Mouse (Mus musculus) intestine, embryonic 16.5 days (tissue): Measurements from ENCODE around the gene Ptpn11. TPM values are rescaled to one million over a fixed set of nuclear protein-coding genes. Genes with fewer than 3 reads are reported as not detected.
A peak's percentile ranks its signal among the peaks of the same experiment; 100 is the strongest.
"Not testable (repeated sequence)": the region's sequence is repeated elsewhere in the genome, so short reads cannot be mapped to it uniquely, and the experiment has no call there.

Experiments
- ATAC-seq: fragments of 200-750 bp; cut with Nextera tagmentation; 2 replicates; pipeline ENCODE4 v1.8.0; 2017; ENCODE audit warnings: moderate TSS enrichment, moderate library complexity
- H3K27ac ChIP-seq: fragments of 300-500 bp; sonication (generic); 2 replicates; pipeline ENCODE4 v1.5.1; 2014; ENCODE audit warnings: mild to moderate bottlenecking, low read length
- H3K27me3 ChIP-seq: fragments of 300-500 bp; sonication (generic); replicated peaks from 2 replicates; pipeline ENCODE4 v1.6.1; 2014; ENCODE audit warnings: low read length, control low read depth, mixed read lengths; ENCODE audit not compliant: control insufficient read depth, insufficient read depth
- H3K36me3 ChIP-seq: fragments of 300-500 bp; sonication (generic); 2 replicates; pipeline ENCODE4 v1.6.1; 2014; ENCODE audit warnings: low read length, control low read depth; ENCODE audit not compliant: control insufficient read depth, insufficient read depth
- H3K4me1 ChIP-seq: fragments of 300-500 bp; sonication (generic); 2 replicates; pipeline ENCODE4 v1.6.1; 2014; ENCODE audit warnings: low read length, control low read depth, mixed read lengths; ENCODE audit not compliant: control insufficient read depth, insufficient read depth
- H3K4me2 ChIP-seq: fragments of 300-500 bp; sonication (generic); 2 replicates; pipeline ENCODE4 v1.6.1; 2014; ENCODE audit warnings: low read depth, low read length, control low read depth
- H3K4me3 ChIP-seq: fragments of 300-500 bp; sonication (generic); 2 replicates; pipeline ENCODE4 v1.5.1; 2014; ENCODE audit warnings: mild to moderate bottlenecking, low read length
- H3K9ac ChIP-seq: fragments of 300-500 bp; sonication (generic); 2 replicates; pipeline ENCODE4 v1.6.1; 2014; ENCODE audit warnings: low read depth, low read length
- H3K9me3 ChIP-seq: fragments of 300-500 bp; sonication (generic); 2 replicates; pipeline ENCODE4 v1.6.1; 2016; ENCODE audit warnings: low read length, control low read depth; ENCODE audit not compliant: control insufficient read depth
- WGBS: fragments of 180-500 bp; shearing (Covaris S2); extraction: QIAGEN DNeasy Blood & Tissue Kit; methylation state at CpG from one replicate; pipeline ENCODE4 v1.1.7; 2014; 5-methylcytosine and 5-hydroxymethylcytosine counted together
- polyA plus RNA-seq: library from polyadenylated mRNA; unstranded; fragments of >200 nt; fragmentation: Nextera tagmentation; extraction: Ambion mirVana; gene quantifications from 2 replicates; pipeline ENCODE4 v1.2.1, GENCODE M21; 2015

The Ptpn11 gene
- 14.3 and 15.6 TPM in 2 replicates for polyA plus RNA-seq

DNA sequence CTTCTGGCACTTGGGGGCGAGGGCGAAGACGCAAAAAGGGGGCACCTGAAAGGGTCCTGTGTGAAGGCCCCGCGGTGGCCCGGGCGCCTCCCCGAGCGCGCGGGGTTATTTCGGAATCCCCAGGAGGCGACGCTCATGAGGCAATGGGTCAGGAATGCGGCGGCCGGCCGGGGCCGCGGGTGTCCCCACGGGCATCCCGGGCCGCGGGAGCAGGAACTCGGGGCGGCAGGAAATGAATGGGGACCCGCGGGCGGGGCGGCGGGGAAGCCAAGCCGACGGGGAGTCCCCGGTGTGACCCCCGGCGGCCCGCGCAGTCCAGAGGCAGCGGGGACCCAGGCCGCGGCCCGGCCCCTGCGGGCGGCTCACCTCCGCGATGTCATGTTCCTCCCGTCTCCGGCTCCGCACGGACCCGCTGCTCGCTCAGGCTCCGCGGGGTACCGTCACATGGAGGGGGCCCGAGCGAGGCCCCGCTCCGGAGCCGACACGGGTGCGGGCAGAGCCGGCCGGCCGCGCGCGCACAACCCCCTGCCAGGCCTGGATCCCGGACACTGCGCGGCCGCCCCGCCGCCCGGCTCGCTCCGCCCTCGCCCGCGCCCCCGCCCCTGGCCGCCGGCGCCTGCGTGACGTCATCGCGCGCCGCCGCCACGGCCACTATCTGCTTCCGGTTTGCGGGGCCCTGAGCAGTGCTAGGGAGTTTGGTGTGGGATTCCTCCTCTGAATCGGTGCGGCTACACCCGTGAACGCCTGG, at the start of gene Ptpn11:
Ptpn11 (minus strand) TSS at position 562 of the 748 bp plus-strand sequence.
- peak within 1 kb of the TSS; percentile 90 for H3K4me3 ChIP-seq

DNA sequence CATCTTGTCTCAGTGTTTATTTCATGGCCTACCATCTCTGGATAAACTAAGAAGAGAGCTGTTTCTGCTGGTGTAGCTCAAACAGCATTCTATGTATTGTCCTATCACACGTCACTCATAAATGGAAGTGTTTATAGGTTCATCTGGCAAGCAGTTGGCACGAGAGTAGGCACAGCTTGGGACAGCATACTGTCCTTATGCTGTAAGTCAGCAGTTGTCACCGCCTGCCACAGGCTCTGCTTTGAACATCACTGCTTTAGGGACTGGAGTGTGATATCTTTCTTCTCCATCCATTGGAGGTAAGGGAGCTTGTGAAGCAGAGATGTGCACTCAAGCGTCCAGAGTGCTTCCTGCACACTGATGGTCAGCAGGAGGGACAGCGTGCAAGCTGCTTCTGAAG, 48.6 kb upstream of the Ptpn11 start:
- no peak overlapping the region for H3K27ac ChIP-seq
- H3K36me3 ChIP-seq = no peaks in the 10 kb centered on the region
- H3K4me2 ChIP-seq = no peak overlapping the region
- H3K9ac ChIP-seq = no peak overlapping the region
- ATAC-seq = no peak
- 69% methylated on average over 5 of the region's 5 CpGs for WGBS
- H3K27me3 ChIP-seq = no peaks in the 10 kb centered on the region
- no peak overlapping the region for H3K4me3 ChIP-seq
- H3K9me3 ChIP-seq = no peaks in the 10 kb centered on the region
- H3K4me1 ChIP-seq = no peaks in the 10 kb centered on the region

More for the DNA sequence above, at the start of gene Ptpn11:
- peak; percentile 94 for ATAC-seq
- Histone ChIP-seq H3K4me2 (peak within 1 kb of the TSS; percentile 57), H3K27ac (peak within 1 kb of the TSS; percentile 70), H3K9ac (peak within 1 kb of the TSS; percentile 95), H3K27me3 (no peaks in the 10 kb centered on the region), H3K4me1 (peaks cover 25% of the 10 kb centered on the region), H3K36me3 (no peaks in the 10 kb centered on the region), H3K9me3 (no peaks in the 10 kb centered on the region)
- under 1% methylated on average over 79 of the region's 98 CpGs for WGBS

DNA sequence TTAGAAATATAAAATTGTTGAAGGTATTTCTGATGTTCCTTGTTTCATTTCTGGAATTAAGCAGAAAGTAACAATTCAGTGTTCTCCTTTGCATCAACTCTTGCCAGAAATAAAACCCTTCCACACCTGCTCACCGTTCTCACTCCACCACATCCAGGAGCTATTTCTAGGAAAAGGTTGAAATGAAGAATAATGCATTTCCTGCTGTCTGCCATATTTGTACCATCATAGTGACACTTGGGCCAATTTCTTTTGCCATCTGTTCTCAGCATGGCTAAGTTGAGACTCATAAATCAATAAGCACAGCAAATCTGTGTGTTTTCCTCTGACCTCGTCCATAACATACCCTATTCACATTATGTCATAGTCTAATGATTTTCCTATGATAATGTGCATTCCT, 47.0 kb upstream of the Ptpn11 start:
- no peak for ATAC-seq
- no peaks in the 10 kb centered on the region for H3K9me3 ChIP-seq
- no peaks in the 10 kb centered on the region for H3K4me1 ChIP-seq
- no peaks in the 10 kb centered on the region for H3K27me3 ChIP-seq
- H3K36me3 ChIP-seq = no peaks in the 10 kb centered on the region
- H3K4me2 ChIP-seq = no peak overlapping the region
- 78% methylated on average over 2 of the region's 2 CpGs for WGBS
- no peak overlapping the region for H3K27ac ChIP-seq
- H3K9ac ChIP-seq = no peak overlapping the region
- H3K4me3 ChIP-seq = no peak overlapping the region

DNA sequence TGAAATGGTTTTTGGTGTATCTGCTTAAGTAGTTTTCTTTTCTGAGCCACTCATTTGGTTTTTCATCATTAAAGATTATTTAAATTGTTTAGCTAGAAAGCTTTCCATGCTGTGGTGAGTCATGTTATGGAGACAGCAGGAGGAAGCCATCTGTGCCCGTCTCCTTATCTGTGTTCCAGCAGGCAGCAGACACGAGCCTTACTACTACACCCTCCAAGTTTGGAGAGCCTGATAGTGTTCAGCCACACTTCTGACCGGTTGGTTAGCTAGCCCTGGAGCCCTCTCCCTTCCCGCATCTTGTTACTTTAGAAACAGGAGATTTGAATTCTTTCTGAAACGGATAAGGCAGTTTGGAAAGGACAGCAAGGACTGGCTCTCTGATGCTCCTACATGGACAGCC, 45.0 kb upstream of the Ptpn11 start:
- Histone ChIP-seq H3K4me2 (no peak overlapping the region), H3K4me3 (no peak overlapping the region), H3K27ac (no peak overlapping the region), H3K9me3 (no peaks in the 10 kb centered on the region), H3K9ac (no peak overlapping the region), H3K4me1 (no peaks in the 10 kb centered on the region), H3K27me3 (no peaks in the 10 kb centered on the region), H3K36me3 (no peaks in the 10 kb centered on the region)
- peak; percentile 73; the same call in 1 of the 2 replicates for ATAC-seq
- 68% methylated on average over 5 of the region's 5 CpGs for WGBS

DNA sequence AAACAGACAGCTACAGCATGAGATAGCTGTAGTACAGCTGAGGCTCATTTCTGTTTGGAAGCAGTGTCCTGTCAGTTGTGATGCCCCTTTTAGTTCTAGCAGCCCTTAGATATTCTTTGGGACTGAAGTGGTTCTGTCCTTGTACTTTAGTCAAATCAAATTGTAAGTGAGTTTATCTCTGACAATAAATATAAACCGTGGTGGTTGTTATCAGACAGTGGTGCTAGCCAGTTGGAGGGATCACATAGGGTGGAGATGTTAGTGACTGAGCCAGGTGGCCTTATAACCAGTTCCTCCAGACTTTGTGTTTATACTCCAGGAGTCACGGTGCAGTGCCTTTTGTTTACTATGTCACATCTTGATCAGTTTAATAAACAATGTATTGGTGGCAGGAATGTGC, 42.5 kb upstream of the Ptpn11 start:
- 45% methylated on average over 2 of the region's 2 CpGs for WGBS
- peak overlapping the region; percentile 39 for H3K27ac ChIP-seq
- peak; percentile 86 for ATAC-seq
- H3K36me3 ChIP-seq = no peaks in the 10 kb centered on the region
- H3K9ac ChIP-seq = no peak overlapping the region
- H3K4me1 ChIP-seq = no peaks in the 10 kb centered on the region
- no peak overlapping the region for H3K4me3 ChIP-seq
- H3K27me3 ChIP-seq = no peaks in the 10 kb centered on the region
- H3K9me3 ChIP-seq = no peaks in the 10 kb centered on the region
- H3K4me2 ChIP-seq = no peak overlapping the region; the same call in 1 of the 2 replicates

DNA sequence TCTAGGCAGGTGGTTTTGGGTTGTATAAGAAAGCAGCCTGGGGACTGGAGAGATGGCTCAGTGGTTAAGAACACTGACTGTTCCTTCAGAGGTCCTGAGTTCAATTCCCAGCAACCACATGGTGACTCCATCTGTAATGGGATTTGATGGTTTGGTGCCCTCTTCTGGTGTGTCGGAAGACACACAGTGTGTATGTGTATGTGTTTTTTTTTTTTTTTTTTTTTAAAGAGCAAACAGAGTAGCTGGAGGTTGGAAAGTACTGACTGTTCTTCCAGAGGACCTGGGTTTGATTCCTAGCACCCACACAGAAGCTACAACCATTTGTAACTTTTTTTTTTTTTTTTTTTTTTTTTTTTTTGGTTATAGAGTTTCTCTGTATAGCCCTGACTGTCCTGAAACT, 41.6 kb upstream of the Ptpn11 start:
- ATAC-seq = no peak
- 100% methylated on average over 1 of the region's 1 CpGs for WGBS
- no peak overlapping the region for H3K27ac ChIP-seq

DNA sequence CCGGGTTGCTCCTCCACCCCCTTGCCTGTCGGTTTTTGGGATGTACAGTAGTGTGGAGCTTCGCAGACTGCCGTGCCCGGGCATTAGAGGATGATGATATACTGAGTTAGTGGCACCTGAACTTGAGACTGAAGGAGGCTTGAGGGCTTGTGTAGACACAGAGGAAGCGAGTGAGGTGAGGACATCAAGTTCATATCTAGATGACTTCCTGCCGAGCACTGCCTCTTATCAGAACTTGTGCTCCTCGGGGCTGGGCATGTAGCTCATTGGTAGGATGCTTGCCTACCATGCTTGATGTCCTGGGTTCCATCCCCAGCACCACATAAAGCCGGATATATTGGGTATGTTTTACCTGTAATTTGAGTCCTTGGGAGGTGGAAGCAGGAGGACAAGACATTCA, 39.6 kb upstream of the Ptpn11 start:
- Histone ChIP-seq H3K36me3 (no peaks in the 10 kb centered on the region), H3K4me1 (0 out of 2 replicates have a peak, but pooled peaks cover 4% of the 10 kb centered on the region), H3K9ac (no peak overlapping the region), H3K9me3 (no peaks in the 10 kb centered on the region), H3K4me3 (no peak overlapping the region), H3K4me2 (no peak overlapping the region), H3K27ac (no peak overlapping the region), H3K27me3 (no peaks in the 10 kb centered on the region)
- WGBS = 88% methylated on average over 9 of the region's 9 CpGs
- no peak for ATAC-seq

More for the DNA sequence above, 41.6 kb upstream of the Ptpn11 start:
- H3K4me1 ChIP-seq = no peaks in the 10 kb centered on the region
- H3K4me3 ChIP-seq = no peak overlapping the region
- H3K27me3 ChIP-seq = no peaks in the 10 kb centered on the region
- H3K36me3 ChIP-seq = no peaks in the 10 kb centered on the region
- no peak overlapping the region for H3K4me2 ChIP-seq
- no peaks in the 10 kb centered on the region for H3K9me3 ChIP-seq
- H3K9ac ChIP-seq = no peak overlapping the region

DNA sequence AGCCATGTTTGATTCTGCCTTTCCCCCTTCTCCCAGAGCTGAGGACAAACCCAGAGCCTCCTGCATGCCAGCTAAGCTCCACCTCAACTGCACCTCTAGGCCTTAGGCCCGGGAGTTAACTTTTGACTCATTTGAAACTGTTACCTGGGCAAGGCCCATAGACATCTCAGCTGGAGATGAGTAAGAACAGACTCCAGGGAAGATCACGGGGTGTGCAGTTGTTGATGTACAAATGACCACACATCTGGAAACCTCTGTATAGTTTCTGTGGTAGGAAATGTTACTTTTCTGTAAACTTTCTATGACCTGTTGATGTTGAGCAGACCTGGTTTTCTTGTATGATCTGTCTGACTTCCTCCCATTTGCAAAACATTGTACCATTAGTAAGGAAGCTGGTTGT, 38.0 kb upstream of the Ptpn11 start:
- H3K9ac ChIP-seq = no peak overlapping the region
- no peaks in the 10 kb centered on the region for H3K9me3 ChIP-seq
- no peak overlapping the region for H3K4me3 ChIP-seq
- WGBS = 58% methylated on average over 2 of the region's 2 CpGs
- no peaks in the 10 kb centered on the region for H3K27me3 ChIP-seq
- H3K36me3 ChIP-seq = no peaks in the 10 kb centered on the region
- H3K4me2 ChIP-seq = no peak overlapping the region
- no peak overlapping the region for H3K27ac ChIP-seq
- 0 out of 2 replicates have a peak, but pooled peaks cover 4% of the 10 kb centered on the region for H3K4me1 ChIP-seq
- no peak for ATAC-seq

DNA sequence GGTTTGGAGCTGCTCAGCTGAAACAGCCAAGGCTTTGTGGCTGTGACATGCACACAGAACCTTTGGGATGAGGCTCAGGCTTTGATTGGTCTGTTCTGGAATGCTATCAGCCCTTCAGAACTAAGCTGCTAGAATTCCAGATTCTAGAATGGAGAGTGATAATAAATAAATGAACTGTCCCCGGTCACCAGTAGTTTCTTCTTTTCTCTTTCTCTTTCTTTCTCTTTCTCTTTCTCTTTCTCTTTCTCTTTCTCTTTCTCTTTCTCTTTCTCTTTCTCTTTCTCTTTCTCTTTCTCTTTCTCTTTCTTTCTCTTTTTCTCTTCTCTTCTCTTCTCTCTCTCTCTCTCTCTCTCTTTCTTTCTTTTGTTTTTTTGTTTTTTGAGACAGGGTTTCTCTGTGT, 36.1 kb upstream of the Ptpn11 start:
- not testable (repeated sequence) for H3K4me1 ChIP-seq, H3K27ac ChIP-seq, H3K9ac ChIP-seq, ATAC-seq, H3K4me3 ChIP-seq, H3K36me3 ChIP-seq, H3K4me2 ChIP-seq, H3K9me3 ChIP-seq, H3K27me3 ChIP-seq
- WGBS = 81% methylated on average over 1 of the region's 1 CpGs
